Mouse (Mus musculus) CD4-positive, CD25-positive, alpha-beta regulatory T cell, adult 2 months (primary cell): Measurements from ENCODE around the gene Gm6525.

Source experiments
- DNase-seq: peaks from one replicate; pipeline ENCODE4 v3.0.0-alpha.2; 2012; ENCODE audit warnings: low read depth, low spot score

The Gm6525 gene

GRCm38 (mm10) chr3:84173581-84174154 lies at the start of gene Gm6525:
Gene Gm6525, plus strand, starts transcription at chr3:84174104.
- no peak for DNase-seq

GRCm38 (mm10) chr3:84125704-84126289 lies 48.1 kb upstream of the Gm6525 start:
- peak; percentile 6 for DNase-seq

GRCm38 (mm10) chr3:84126721-84127120 lies 47.2 kb upstream of the Gm6525 start:
- DNase-seq = no peak

- DNase-seq = no peak
These were observed 46.5 kb upstream of the Gm6525 start for GRCm38 (mm10) chr3:84127431-84127830.

- no peak for DNase-seq
These were observed 44.7 kb upstream of the Gm6525 start for GRCm38 (mm10) chr3:84128871-84129870.

- no peak for DNase-seq
These were observed 43.1 kb upstream of the Gm6525 start for GRCm38 (mm10) chr3:84130776-84131175.

GRCm38 (mm10) chr3:84131369-84131768 lies 42.5 kb upstream of the Gm6525 start:
- no peak for DNase-seq

GRCm38 (mm10) chr3:84135387-84135786 lies 38.5 kb upstream of the Gm6525 start:
- peak; percentile 24 for DNase-seq

- DNase-seq = no peak
These were observed 38.0 kb upstream of the Gm6525 start for GRCm38 (mm10) chr3:84135933-84136332.

- no peak for DNase-seq
These were observed 37.4 kb upstream of the Gm6525 start for GRCm38 (mm10) chr3:84136509-84136908.

GRCm38 (mm10) chr3:84140947-84141346 lies 33.0 kb upstream of the Gm6525 start:
- no peak for DNase-seq

GRCm38 (mm10) chr3:84149831-84150230 lies 24.1 kb upstream of the Gm6525 start:
- DNase-seq = no peak

- DNase-seq = no peak
These were observed 19.2 kb upstream of the Gm6525 start for GRCm38 (mm10) chr3:84154721-84155141.

- DNase-seq = no peak
These were observed 18.8 kb upstream of the Gm6525 start for GRCm38 (mm10) chr3:84155146-84155545.

GRCm38 (mm10) chr3:84155558-84156006 lies 18.3 kb upstream of the Gm6525 start, which contains the start of gene Mnd1:
Gene Mnd1, minus strand, starts transcription at chr3:84155786.
- peak; percentile 95 for DNase-seq

GRCm38 (mm10) chr3:84156105-84156504 lies 17.8 kb upstream of the Gm6525 start:
- no peak for DNase-seq

- no peak for DNase-seq
These were observed 16.9 kb upstream of the Gm6525 start for GRCm38 (mm10) chr3:84157011-84157410.

GRCm38 (mm10) chr3:84157559-84158350 lies 16.1 kb upstream of the Gm6525 start:
- no peak for DNase-seq

GRCm38 (mm10) chr3:84165391-84165790 lies 8.5 kb upstream of the Gm6525 start:
- DNase-seq = no peak

- no peak for DNase-seq
These were observed 7.8 kb upstream of the Gm6525 start for GRCm38 (mm10) chr3:84166073-84166472.

- no peak for DNase-seq
These were observed 5.0 kb upstream of the Gm6525 start for GRCm38 (mm10) chr3:84168943-84169342.
